8 mouse cellular contexts compared by ENCODE assay signal in the genomic region with DNA sequence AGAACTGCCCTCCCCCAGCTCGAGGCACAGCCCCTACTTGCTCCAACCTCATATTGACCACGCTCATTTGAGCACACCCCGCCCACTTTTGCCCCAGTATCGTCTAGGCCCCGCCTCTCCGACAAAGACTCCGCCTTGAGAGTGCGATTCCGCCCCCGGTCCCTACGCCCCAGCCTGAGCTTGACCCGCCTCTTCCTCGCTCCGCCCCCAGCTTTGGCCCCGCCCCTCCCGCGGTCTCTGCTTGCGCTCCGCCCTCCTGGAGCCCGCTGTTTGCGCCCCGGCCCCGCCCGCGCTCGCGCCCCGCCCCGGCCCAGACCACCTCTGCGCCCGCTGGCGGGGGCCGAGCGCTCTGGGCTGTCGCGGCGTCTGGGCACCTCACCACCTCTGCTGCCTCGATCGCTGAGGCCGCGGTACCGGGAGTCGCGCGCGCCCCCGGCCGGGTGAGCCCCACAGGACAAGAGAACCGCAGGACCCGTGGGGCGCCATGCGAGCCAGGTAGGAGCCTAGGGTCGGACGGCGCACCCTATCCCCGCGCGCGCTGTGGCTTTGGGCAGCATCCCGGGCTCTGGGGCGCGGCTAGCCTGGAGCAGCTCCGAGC. TPM values are rescaled to one million over a fixed set of nuclear protein-coding genes. Genes with fewer than 3 reads are reported as not detected.
DNase-seq lines count a peak whose midpoint lies in the region; ATAC-seq lines count a peak whose summit lies in the region.

A gene (plus strand): TSS at position 313 of the 598 bp plus-strand sequence.

- H3K4me2 ChIP-seq in hindbrain, embryonic 13.5 days, result peak within 1 kb of the TSS; percentile 75

- H3K27ac ChIP-seq in hindbrain, embryonic 13.5 days, result peak within 1 kb of the TSS; percentile 90

- H3K27me3 ChIP-seq in hindbrain, embryonic 13.5 days, result no peaks in the 10 kb centered on the region

- WGBS in hindbrain, embryonic 13.5 days, result under 1% methylated on average over 62 of the region's 63 CpGs

- H3K36me3 ChIP-seq in hindbrain, embryonic 13.5 days, result no peaks in the 10 kb centered on the region

- peak; percentile 94 for ATAC-seq in hindbrain, embryonic 13.5 days (ENCODE audit: low FRiP score)

- H3K9ac ChIP-seq in hindbrain, embryonic 13.5 days, result peak within 1 kb of the TSS; percentile 85

- peaks cover 50% of the 10 kb centered on the region for H3K4me1 ChIP-seq in hindbrain, embryonic 13.5 days (replicated peaks)

- DNase-seq in WW6 (ENCODE audit: low read depth, low spot score), result peak; percentile 97
- peak; percentile 80 to 85 for DNase-seq in cerebellum, postnatal 36 days
- DNase-seq in frontal cortex, postnatal 25 days (ENCODE audit: low spot score in 2 of 2), result peak; percentile 85
- peak; percentile 94 to 97 for DNase-seq in layer of hippocampus, postnatal 14 days (ENCODE audit: low spot score in 2 of 2)
- DNase-seq in lung, postnatal 10 days, result peak; percentile 100
- DNase-seq in ovary, postnatal 14 days (ENCODE audit: low spot score), result peak; percentile 99
- peak; percentile 95 to 98 for DNase-seq in thymus, postnatal 10 days (ENCODE audit: low spot score in 2 of 2)

- peak within 1 kb of the TSS; percentile 87 for H3K4me3 ChIP-seq in hindbrain, embryonic 13.5 days

- H3K9me3 ChIP-seq in hindbrain, embryonic 13.5 days, result no peaks in the 10 kb centered on the region

RNA-seq across cellular contexts. Expression of the gene that starts here (rescaled TPM):
- 19.5 and 20.9 TPM in 2 replicates for polyA plus RNA-seq in hindbrain, embryonic 13.5 days (2015; fragmentation: Nextera tagmentation; extraction: Ambion mirVana)
- total RNA-seq in layer of hippocampus, postnatal 14 days (2021), result 10 to 100 TPM; 40.1 to 42.1 TPM

Comparison
In these comparisons a context has a peak if more than half of its experiments do, and no peak if none do; other contexts are left out.
1. Peak in every context shown above with its lines: DNase-seq, ATAC-seq, H3K4me3 ChIP-seq and H3K27ac ChIP-seq.